Mouse (Mus musculus) thymus, postnatal 0 days (tissue): ENCODE data around the gene Mapt. TPM values are rescaled to one million over a fixed set of nuclear protein-coding genes. Genes with fewer than 3 reads are reported as not detected.

Experiments used
- DNase-seq: peaks from one replicate; pipeline ENCODE4 v3.0.0-alpha.2; 2015; ENCODE audit warnings: low spot score
- polyA plus RNA-seq: library from polyadenylated mRNA; unstranded; fragments of >200 nt; fragmentation: Nextera tagmentation; extraction: Ambion mirVana; gene quantifications from 2 replicates; pipeline ENCODE4 v1.2.1, GENCODE M21; 2015

The Mapt gene
- polyA plus RNA-seq, 1 experiment from 2014 or later, result 0.61 TPM

- peak; percentile 21 for DNase-seq
These were observed 79.2 kb downstream of the Mapt start for GRCm38 (mm10) chr11:104310226-104310887.

- no peak for DNase-seq
These were observed 80.5 kb downstream of the Mapt start for GRCm38 (mm10) chr11:104311643-104312042.

DNA sequence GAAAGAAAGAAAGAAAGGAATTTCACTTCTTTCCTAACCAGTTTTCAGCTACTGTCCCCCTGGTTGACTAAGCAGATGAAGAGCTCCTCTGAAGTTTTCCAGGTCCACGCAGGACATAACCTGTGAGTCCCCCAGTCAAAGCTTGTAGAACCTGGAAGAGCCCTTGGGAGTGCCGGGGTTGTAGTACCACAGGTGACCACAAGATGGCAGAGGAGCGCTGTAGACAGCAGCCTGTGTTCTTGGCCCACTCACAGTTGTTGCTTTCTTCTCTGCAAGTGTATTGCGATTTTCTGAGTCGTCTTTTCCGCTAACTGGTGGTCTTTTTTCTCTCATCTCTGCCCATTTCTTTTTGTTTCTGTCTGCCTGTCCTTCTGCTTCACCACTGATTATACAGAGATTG lies 84.5 kb downstream of the Mapt start:
- peak; percentile 87 for DNase-seq

DNA sequence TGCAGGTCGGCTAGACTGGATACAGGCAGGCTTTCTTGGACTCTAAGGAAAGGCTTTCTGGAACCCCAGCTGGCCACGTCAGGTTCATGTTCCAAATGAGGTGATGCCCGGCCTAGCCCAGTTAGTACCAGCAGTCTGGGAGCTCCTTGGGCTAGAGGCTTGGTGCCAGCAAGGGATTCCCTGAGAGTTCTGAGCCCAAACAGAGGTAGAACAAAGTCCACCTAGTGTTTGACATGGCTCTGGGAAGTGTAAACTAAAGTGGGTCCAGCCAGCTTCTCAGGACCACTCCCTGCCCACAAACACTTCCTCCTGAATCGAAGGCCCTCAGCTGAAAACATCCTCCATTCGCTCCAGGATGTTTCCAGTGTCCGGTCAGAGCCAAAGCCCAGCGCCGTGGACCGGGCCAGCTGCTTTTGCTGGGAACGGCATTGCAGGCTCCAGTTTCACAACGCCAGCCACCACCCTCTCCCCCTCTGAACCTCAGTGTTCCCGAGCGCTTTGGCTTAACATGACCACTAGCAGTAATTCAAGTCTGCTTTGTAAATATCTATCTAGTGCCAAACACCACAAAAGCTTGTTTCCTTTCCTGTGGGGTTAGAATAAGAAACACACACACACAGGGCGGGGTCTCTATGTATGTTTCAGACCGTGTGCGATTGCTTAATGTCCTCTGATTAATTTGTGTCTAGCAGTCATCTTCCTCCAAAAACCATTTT lies 85.7 kb downstream of the Mapt start:
- no peak for DNase-seq

DNA sequence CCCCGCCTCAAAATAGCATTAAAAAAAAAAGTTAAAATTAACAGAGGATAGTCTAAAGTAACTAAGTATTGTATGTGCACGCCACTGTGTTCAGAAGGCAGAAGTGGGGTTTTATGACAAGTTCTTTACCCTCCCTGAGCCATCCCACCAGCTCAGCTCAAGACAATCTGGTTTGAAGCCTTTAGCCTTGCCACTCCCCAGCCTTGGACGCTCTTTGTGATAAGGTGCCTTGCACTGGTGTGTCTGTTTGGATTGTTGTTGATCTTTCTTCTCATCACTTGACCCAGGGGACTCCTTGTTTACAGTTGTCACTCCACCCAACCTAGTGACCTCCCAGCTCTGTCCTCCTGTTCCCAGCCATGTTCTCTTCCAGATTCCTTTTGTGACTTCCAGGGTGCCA lies 86.4 kb downstream of the Mapt start:
- no peak for DNase-seq

DNA sequence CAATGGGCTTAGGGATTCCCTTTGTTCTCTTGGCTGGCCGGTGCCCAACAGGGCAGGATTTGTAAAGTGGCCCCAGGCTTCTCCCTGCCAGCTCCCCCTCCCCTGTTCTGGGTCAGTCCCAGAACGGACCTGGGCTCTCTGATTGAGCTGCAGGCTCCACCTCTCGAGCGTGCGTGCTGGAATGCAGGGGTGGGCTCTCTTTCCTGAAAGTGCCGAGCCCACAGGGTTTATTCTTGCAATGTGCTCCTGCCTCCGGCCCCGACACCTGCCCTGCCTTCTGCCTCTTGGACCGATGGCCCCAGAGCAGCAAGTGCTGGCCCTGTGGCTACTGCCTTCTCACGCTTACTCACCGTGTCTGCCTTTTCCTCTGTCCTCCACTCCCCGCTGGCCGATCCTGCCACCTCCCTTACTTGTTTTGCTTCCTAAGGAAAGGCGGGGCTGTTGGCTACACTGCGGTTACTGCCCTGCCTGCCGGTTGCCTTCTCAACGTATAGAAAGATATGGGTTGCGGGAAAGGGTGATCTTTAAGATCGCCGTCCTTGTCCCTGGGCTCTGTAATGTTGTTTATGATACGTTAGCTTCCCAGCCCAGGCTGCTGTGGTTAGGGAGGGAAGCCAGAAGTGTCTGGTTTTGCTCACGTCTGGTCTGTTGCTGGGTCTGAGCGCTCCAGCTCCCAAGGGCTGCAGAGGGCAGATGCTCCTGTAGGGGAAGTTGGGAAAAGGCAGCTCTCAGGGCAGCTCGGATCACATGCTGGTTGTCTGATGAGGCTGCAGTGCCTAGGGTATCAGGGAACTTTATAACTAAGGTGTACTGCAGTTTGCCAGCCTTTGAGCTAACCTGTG lies 88.0 kb downstream of the Mapt start:
- DNase-seq, result no peak

DNA sequence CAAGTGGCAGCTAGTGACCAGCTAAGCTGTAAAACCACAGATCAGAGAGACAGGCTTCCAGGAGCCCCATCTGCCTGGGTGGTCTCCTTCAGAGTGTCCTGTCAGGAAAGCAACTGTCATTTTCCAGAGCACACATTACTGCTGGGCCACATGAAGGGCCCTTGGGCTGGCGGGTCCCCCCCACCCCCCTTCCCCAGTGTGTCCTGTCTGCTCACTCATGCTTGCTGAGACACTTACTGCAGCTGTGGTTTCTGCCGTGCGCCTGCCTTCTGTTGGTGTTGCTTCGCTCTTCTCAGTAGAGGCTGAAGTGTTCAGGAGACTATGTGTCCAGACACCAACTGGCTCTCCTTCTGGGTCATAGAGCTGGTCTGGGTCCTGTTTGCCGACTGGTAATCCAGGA lies 89.3 kb downstream of the Mapt start:
- DNase-seq, result peak; percentile 15

DNA sequence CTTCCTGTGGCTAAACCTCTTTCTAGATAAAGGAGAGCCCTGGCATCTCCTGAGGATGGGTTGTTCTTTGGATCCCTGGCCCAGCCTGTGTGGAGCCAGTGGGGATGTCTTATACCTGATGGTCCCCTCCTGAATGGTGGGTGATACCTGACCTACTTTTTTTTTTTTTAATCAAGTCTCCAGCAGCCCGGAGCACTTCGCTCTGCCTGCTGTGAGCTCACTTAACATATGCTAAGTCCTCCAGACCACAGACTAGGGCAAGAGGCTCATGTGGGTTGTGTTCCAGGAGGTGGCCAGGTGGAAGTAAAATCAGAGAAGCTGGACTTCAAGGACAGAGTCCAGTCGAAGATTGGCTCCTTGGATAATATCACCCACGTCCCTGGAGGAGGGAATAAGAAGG lies 91.0 kb downstream of the Mapt start:
- no peak for DNase-seq

- DNase-seq, result no peak
These were observed 96.3 kb downstream of the Mapt start for GRCm38 (mm10) chr11:104327462-104327861.

DNA sequence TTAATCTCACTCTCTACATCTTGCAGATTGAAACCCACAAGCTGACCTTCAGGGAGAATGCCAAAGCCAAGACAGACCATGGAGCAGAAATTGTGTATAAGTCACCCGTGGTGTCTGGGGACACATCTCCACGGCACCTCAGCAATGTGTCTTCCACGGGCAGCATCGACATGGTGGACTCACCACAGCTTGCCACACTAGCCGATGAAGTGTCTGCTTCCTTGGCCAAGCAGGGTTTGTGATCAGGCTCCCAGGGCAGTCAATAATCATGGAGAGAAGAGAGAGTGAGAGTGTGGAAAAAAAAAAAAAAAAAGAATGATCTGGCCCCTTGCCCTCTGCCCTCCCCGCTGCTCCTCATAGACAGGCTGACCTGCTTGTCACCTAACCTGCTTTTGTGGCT lies 96.8 kb downstream of the Mapt start:
- DNase-seq, result no peak

DNA sequence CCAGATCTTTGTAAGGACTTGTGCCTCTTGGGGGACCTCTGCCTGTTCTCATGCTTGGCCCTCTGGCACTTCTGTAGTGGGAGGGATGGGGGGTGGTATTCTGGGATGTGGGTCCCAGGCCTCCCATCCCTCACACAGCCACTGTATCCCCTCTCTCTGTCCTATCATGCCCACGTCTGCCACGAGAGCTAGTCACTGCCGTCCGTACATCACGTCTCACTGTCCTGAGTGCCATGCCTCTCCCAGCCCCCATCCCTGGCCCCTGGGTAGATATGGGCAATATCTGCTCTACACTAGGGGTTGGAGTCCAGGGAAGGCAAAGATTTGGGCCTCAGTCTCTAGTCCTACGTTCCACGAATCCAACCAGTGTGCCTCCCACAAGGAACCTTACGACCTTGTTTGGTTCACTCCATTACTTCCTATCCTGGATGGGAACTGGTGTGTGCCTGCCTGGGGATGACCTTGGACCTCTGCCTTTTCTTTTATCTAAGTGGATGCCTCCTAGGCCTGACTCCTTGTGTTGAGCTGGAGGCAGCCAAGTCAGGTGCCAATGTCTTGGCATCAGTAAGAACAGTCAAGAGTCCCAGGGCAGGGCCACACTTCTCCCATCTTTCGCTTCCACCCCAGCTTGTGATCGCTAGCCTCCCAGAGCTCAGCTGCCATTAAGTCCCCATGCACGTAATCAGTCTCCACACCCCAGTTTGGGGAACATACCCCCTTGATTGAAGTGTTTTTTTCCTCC lies 98.2 kb downstream of the Mapt start:
- no peak for DNase-seq

DNA sequence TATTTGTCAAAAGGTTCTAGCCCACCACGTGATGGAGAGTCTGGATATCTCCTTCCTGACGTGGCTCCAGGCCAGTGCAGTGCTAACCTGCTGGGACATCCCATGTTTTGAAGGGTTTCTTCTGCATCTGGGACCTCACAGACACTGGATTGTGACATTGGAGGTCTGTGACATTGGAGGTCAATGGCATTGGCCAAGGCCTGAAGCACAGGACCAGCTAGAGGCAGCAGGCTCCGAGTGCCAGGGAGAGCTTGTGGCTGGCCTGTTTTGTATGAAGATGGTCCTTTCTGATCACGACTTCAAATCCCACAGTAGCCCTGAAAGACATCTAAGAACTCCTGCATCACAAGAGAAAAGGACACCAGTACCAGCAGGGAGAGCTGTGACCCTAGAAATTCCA lies 99.0 kb downstream of the Mapt start:
- no peak for DNase-seq

- no peak for DNase-seq
These were observed 100.0 kb downstream of the Mapt start for GRCm38 (mm10) chr11:104331208-104331607.

GRCm38 (mm10) chr11:104332105-104332504 lies 100.9 kb downstream of the Mapt start:
- no peak for DNase-seq

GRCm38 (mm10) chr11:104334115-104334514 lies 102.9 kb downstream of the Mapt start:
- no peak for DNase-seq

- no peak for DNase-seq
These were observed 103.8 kb downstream of the Mapt start for GRCm38 (mm10) chr11:104334946-104335345.

DNA sequence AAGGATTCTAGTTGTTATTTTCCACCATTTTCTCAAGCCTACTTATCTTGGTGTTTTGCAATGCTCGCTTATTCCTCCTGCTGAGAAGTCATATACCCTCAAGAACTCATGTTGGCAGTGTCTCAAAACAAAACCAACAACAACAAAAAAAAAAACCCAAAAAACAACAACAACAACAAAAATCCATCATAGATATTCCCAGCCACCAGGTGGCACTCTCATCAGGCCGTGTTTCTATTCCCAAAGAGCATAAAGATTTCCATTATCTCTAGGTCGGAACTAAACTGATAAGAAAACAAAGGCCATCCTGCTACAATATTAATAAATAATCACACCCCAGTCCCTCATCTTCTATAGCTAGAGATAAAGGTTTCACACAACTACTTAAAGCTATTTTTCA lies 115.7 kb downstream of the Mapt start:
- no peak for DNase-seq

GRCm38 (mm10) chr11:104361790-104362189 lies 130.6 kb downstream of the Mapt start:
- peak; percentile 30 for DNase-seq

GRCm38 (mm10) chr11:104362704-104363103 lies 131.5 kb downstream of the Mapt start:
- DNase-seq, result no peak

DNA sequence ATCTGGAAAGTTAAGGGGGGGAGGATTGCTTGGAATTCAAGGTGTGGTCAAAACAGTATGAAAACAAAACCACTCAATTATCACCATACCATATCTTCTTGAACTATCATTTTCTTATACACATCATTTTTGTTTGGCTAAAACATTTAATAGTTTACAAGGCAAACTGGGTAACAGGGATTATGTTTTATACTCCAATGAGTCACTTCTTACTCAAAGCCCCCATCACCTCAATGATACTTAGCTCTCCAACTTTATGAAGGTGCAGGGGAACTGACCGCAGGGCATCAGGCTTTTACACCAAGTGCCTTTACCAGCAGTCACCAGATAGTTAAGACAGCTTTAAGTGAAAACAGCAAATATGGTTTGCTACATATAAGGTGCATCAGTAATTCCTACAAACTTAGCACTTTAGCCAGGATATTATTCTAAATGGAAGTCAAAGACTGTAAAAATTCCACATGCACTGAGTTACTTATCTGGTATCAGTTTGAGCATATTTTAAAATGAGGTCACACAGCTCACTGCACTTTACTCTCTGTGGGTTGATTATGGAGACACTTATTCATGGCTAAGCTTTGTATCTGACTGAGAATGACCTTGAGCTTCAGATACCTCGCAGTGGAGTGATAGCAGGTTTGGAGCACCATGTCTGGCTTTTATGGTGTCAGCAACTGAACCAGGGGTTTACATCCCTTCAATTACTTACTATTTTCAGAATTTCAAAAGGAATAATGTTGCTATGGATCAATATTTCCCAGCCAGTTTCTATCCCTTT lies 132.8 kb downstream of the Mapt start:
- DNase-seq, result no peak
